ENCODE assay signal across 8 mouse cellular contexts in genomic region chr19:27123334-27123733, GRCm38 (mm10).
DNase-seq lines count a peak whose midpoint lies in the region; ATAC-seq lines count a peak whose summit lies in the region.

No protein-coding gene starts in this region.

- no peak overlapping the region for H3K4me3 ChIP-seq in midbrain, embryonic 15.5 days
- H3K4me3 ChIP-seq in midbrain, embryonic 13.5 days (replicated peaks): no peak overlapping the region
- H3K4me3 ChIP-seq in liver, embryonic 12.5 days: no peak overlapping the region

- DNase-seq in cerebellum, postnatal 25 days: peak; percentile 88 to 93
- peak; percentile 73 to 87 for DNase-seq in layer of hippocampus, adult 18-20 months (ENCODE audit: low spot score in 2 of 2)
- DNase-seq in right cerebral cortex, adult 2 months (ENCODE audit: low spot score in 2 of 2): peak; percentile 85

- peak overlapping the region; percentile 35 for H3K27ac ChIP-seq in midbrain, embryonic 15.5 days
- no peak overlapping the region for H3K27ac ChIP-seq in midbrain, embryonic 13.5 days
- H3K27ac ChIP-seq in liver, embryonic 12.5 days: no peak overlapping the region

- H3K4me1 ChIP-seq in midbrain, embryonic 15.5 days: peaks cover 3% of the 10 kb centered on the region; the same call in 1 of the 2 replicates
- peaks cover 16% of the 10 kb centered on the region; the same call in 1 of the 2 replicates for H3K4me1 ChIP-seq in midbrain, embryonic 13.5 days (replicated peaks)
- H3K4me1 ChIP-seq in liver, embryonic 12.5 days: no peaks in the 10 kb centered on the region

- WGBS in midbrain, embryonic 15.5 days: 61% methylated on average over 8 of the region's 8 CpGs
- 66% methylated on average over 8 of the region's 8 CpGs for WGBS in midbrain, embryonic 13.5 days
- WGBS in liver, embryonic 12.5 days (ENCODE audit: insufficient replicate concordance): 77% methylated on average over 8 of the region's 8 CpGs

- H3K27me3 ChIP-seq in midbrain, embryonic 15.5 days (replicated peaks): no peaks in the 10 kb centered on the region
- H3K27me3 ChIP-seq in midbrain, embryonic 13.5 days: no peaks in the 10 kb centered on the region
- no peaks in the 10 kb centered on the region for H3K27me3 ChIP-seq in liver, embryonic 12.5 days (replicated peaks)

- no peaks in the 10 kb centered on the region for H3K9me3 ChIP-seq in midbrain, embryonic 15.5 days
- H3K9me3 ChIP-seq in midbrain, embryonic 13.5 days: no peaks in the 10 kb centered on the region
- H3K9me3 ChIP-seq in liver, embryonic 12.5 days (replicated peaks): no peaks in the 10 kb centered on the region

- no peaks in the 10 kb centered on the region for H3K36me3 ChIP-seq in midbrain, embryonic 15.5 days (replicated peaks)
- H3K36me3 ChIP-seq in midbrain, embryonic 13.5 days: no peaks in the 10 kb centered on the region
- no peaks in the 10 kb centered on the region for H3K36me3 ChIP-seq in liver, embryonic 12.5 days

- no peak overlapping the region for H3K4me2 ChIP-seq in midbrain, embryonic 15.5 days
- H3K4me2 ChIP-seq in midbrain, embryonic 13.5 days (replicated peaks): no peak overlapping the region
- H3K4me2 ChIP-seq in liver, embryonic 12.5 days: no peak overlapping the region

- ATAC-seq in midbrain, embryonic 15.5 days (replicated peaks): no peak
- ATAC-seq in midbrain, embryonic 13.5 days: no peak
- ATAC-seq in liver, embryonic 12.5 days: no peak
- no peak for ATAC-seq in erythroblast, adult 5-6 weeks (replicated peaks; ENCODE audit: low FRiP score, poor library complexity, severe bottlenecking)
- no peak for ATAC-seq in CD4-positive, CD25-positive, alpha-beta regulatory T cell, adult 4 months

- H3K9ac ChIP-seq in midbrain, embryonic 15.5 days: no peak overlapping the region
- H3K9ac ChIP-seq in midbrain, embryonic 13.5 days (replicated peaks): no peak overlapping the region
- H3K9ac ChIP-seq in liver, embryonic 12.5 days: no peak overlapping the region
